Mouse (Mus musculus) cerebellum, adult 9-11 months (tissue): ENCODE measurements around the gene Hoxd13.

Experiments used
- DNase-seq: peaks from one replicate; pipeline ENCODE4 v3.0.0; 2022

Hoxd13 gene

GRCm38 (mm10) chr2:74695813-74696430 is 27.8 kb downstream of the Hoxd13 start:
- DNase-seq: no peak

GRCm38 (mm10) chr2:74696442-74697335 is 28.6 kb downstream of the Hoxd13 start:
- DNase-seq: no peak

DNA sequence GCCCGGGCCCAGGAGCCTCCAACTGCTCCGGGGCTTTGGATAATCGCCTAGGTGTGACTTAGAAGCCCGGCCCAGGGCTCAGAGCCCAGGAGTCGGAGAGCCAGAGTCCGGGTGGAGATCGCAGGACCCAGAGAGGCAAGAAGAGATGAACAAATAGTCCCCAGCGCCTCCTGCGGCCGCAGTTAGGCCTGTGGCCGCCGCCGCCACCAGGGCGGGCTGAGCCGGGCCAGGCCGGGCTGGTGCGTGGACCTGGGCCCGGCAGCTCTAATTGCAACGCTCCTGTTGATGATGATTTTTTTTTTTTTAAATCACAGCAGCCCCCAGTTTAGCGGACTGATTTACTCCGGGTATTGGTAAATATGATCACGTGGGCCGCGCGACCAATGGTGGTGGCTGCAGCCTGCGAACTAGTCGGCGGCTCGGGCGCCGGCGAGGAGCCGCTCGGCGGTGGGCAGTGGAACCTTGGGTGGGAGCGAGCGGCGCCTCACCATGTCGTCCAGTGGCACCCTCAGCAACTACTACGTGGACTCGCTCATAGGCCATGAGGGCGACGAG is 29.5 kb downstream of the Hoxd13 start, which contains the start of gene Hoxd9:
Gene Hoxd9, plus strand, starts transcription at position 161 of the 555 bp plus-strand sequence.
- DNase-seq: no peak

- DNase-seq: no peak
These were observed 30.3 kb downstream of the Hoxd13 start for GRCm38 (mm10) chr2:74698201-74699052.

GRCm38 (mm10) chr2:74699053-74699430 is 30.9 kb downstream of the Hoxd13 start:
- DNase-seq: no peak

DNA sequence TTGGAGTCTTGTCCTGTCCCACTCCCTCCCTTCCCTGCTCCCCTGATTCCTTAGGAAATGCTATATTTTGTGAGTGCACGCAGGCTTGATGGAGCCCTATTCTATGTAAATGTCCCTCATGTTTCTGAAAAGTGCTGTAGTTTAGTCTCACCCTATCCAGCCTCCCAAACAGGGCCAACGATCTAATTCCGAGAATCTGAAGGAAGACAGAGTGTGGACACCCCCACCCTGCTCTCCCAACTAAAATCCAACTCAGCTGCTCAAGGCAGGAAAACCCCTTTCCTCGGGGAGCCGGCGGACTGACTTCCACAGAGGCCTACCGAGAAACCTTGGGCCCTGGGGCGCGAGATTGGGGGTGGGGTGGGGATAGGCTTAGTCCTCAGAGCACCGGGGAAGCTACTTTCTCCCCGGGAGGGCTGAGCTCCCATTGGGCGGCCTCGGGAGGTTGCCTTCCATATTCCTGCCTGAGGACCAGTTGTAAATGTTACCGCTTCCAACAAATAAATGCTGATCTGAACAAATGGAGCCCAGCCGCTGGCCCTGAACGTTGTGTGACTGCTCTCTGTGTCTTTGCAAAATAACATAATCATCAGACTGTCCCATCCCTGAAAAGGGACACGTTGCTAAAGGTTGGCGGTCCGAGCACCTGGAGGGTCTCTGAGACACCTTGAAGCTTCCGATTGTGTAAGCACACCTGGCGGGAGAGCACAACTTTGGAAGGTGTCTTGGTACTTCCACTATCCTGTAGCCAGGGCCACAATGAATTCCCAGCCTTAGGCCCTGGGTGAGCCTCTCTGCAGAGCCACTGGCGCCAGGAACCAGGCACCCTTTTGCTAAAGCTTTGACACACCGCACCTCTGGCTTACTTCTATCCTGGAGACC is 31.8 kb downstream of the Hoxd13 start:
- DNase-seq: no peak

- DNase-seq: no peak
These were observed 32.5 kb downstream of the Hoxd13 start for GRCm38 (mm10) chr2:74700546-74701112.

- peak; percentile 42 for DNase-seq
These were observed 34.1 kb downstream of the Hoxd13 start for GRCm38 (mm10) chr2:74701949-74702819.

- DNase-seq: no peak
These were observed 34.7 kb downstream of the Hoxd13 start for GRCm38 (mm10) chr2:74702820-74703219.

GRCm38 (mm10) chr2:74703317-74703716 is 35.2 kb downstream of the Hoxd13 start:
- no peak for DNase-seq

DNA sequence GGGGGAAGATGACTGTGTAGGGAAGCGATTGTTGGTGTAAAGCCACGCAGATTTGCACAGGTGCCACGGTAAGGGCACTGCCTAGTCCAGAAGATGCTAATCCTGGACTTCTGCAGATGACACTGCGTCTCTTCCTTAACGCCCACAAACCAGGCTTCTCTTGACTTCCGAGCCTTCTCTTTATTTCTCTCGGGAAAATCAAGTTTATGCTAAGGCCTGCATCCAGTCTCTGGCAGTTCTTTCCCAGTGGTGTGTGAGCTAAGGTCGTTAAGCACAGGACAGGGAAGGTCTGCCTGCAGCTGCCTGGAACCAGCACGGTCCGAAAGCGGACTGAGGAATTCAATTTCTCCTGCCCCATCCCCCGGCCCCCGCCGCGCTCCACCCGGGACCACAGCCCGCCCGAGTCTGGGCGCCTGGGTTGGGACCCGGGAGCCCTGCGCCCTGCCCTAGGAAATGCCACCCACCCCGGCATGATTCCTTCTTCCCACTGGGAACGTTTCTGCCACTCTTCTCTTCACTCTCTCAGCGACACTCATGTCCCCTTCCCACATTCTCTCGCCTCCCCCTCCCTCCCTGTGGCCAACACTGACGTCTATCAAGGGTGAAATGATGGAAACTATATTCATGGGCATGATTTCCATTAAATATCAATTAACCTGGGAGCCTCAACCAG is 35.7 kb downstream of the Hoxd13 start:
- DNase-seq: no peak

DNA sequence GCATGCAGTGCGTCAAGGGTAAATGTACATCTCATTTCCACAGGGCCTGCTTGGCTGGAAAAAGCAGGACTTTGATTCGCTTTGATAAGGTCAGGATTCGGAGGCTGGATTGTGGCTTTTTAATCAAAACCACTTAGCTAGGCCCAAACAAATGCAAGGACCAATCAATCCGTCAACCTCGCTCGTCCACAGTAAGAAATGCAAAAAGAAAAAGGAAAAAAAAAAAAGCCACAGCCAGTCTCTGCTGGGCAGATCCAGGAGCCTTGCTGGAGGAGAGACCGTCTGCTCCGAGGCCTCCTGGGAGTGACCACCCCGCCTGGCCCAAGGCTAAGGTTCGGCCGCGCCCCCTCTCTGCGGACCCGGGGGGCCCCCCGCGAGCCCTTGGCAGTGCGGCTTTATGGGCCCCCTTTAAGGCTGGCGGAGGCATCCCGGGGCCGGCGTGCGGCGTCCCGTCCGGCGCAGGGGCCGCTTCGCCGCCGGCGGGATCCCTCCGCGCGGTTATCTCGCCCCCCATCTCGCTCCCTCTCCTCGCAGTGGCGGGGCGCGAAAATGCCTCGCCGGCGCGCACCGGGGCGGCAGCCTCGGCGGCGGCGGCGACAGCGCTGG is 36.4 kb downstream of the Hoxd13 start, which contains the start of gene Hoxd8:
Gene Hoxd8, plus strand, starts transcription at position 223 of the 606 bp plus-strand sequence.
- DNase-seq: no peak

DNA sequence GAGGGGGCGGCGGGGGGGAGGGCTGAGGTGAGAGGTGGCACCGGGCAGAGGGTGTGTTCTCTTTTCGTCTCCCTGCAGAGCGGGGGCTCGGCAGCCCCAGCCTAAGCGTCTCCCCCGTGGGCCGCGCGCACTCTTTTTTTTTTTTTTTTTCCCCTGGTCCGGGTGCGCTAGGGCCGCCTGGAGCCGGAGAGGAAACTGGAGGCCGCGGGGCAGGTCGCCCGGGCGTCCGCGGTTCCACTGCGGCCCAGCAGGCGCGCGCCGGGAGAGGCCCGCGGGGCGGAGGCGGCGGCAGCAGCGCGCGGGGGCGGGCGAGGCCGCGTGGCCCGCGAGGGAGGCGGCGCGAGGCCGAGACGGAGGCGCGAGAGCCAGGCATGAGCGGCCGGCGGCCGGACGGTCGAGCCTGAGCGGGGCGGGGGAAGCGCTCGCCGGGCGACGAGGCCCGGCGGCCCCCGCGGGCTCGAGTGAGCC is 36.9 kb downstream of the Hoxd13 start:
- no peak for DNase-seq

DNA sequence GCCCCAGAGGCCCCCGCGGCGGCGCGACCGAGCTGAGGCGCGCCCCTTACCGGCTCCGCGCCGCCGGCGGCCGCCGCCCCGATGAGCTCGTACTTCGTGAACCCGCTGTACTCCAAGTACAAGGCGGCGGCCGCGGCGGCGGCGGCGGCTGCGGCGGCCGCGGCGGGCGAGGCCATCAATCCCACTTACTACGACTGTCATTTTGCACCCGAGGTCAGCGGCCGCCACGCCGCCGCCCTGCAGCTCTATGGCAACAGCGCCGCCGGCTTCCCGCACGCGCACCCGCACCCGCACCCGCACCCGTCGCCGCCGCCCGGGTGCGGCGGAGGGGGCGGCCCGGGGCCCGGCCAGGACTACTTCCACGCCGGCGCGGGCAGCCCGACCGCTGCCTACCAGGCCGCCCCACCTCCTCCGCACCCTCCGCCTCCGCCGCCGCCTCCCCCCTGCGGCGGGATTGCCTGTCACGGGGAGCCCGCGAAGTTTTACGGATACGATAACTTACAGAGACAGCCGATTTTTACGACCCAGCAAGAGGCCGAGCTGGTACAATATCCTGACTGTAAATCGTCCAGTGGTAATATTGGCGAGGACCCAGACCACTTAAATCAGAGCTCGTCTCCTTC is 37.5 kb downstream of the Hoxd13 start:
- DNase-seq: no peak

GRCm38 (mm10) chr2:74706393-74706960 is 38.4 kb downstream of the Hoxd13 start:
- no peak for DNase-seq

DNA sequence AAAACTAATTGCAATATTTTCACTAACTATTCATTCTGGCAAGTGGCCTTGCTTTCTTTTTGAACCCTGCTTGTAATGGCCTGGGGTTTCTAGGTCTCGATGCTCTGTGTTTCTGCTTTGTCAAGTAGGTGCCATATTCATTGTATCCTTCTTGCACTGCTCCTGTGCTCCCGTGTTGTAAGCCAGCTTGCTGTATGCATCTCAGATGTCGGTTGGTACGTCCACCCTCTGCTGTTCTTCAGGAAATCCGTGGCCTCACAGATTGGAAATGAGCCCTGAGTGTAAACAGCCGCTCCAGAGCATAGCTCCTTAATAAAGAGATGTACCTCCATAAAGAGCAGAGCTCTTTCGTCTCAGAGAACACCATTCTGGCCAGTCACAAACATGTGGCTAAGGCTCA is 39.5 kb downstream of the Hoxd13 start:
- DNase-seq: no peak

DNA sequence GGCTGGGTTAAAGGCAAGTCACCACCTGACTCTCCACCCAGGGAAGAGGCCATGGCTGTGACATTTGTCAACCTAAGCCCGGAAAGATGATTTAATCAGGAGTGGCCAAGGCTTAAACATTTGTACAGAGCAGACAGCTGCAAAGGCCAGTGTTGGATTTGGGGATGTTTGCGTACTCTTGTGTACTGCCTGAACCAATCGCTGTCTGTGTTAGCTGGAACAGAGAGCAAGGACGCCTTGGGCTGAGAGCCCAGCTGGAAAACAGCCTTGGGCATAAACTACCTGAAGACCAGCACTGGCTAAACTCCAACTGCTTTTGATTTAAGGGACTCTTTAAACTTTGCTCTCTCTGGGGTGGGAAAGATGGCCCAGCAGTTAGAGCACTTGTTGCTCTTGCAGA is 40.6 kb downstream of the Hoxd13 start:
- no peak for DNase-seq
